Comparison of ENCODE assay signal across 8 mouse cellular contexts in genomic region chrX:71628306-71628705, GRCm38 (mm10). TPM values are rescaled to one million over a fixed set of nuclear protein-coding genes. Genes with fewer than 3 reads are reported as not detected.
A peak's percentile ranks its signal among the peaks of the same experiment; 100 is the strongest.
DNase-seq lines count a peak whose midpoint lies in the region; ATAC-seq and TF ChIP-seq lines count a peak whose summit lies in the region.

No protein-coding gene starts in this region.

- H3K36me3 ChIP-seq in lung, postnatal 0 days (ENCODE audit: insufficient read depth, low read length) = no peaks in the 10 kb centered on the region

- no peaks in the 10 kb centered on the region for H3K9me3 ChIP-seq in lung, postnatal 0 days (ENCODE audit: low read length)

- peak; percentile 65 for TF ChIP-seq CTCF in lung, postnatal 0 days (IDR thresholded peaks at IDR 0.05)

- H3K27me3 ChIP-seq in lung, postnatal 0 days (replicated peaks; ENCODE audit: insufficient read depth, low read length) = no peaks in the 10 kb centered on the region

- intact Hi-C loops in gastrocnemius, postnatal 36 days (cut with DNase I) = no loop called here

- H3K4me2 ChIP-seq in lung, postnatal 0 days (replicated peaks; ENCODE audit: low read depth, low read length) = no peak overlapping the region

- H3K4me3 ChIP-seq in lung, postnatal 0 days (ENCODE audit: low read depth, low read length) = no peak overlapping the region

- peak; percentile 36 for DNase-seq in gastrocnemius, adult 18-20 months (ENCODE audit: low spot score)
- DNase-seq in gastrocnemius, postnatal 36 days = no peak
- peak; percentile 26 for DNase-seq in spleen, adult 12 weeks (ENCODE audit: low spot score)
- DNase-seq in spleen, postnatal 36 days (ENCODE audit: low spot score in 2 of 2) = no peak
- DNase-seq in cerebellum, adult 9-11 months = peak; percentile 4
- peak; percentile 6 to 67 for DNase-seq in kidney, postnatal 36 days
- DNase-seq in lung, postnatal 0 days (ENCODE audit: low spot score) = no peak
- peak; percentile 55 for DNase-seq in thymus, postnatal 0 days (ENCODE audit: low spot score)

- 11% methylated on average over 4 of the region's 4 CpGs for WGBS in lung, postnatal 0 days

- H3K9ac ChIP-seq in lung, postnatal 0 days (replicated peaks; ENCODE audit: low read depth) = no peak overlapping the region

- H3K27ac ChIP-seq in lung, postnatal 0 days (ENCODE audit: low read length) = no peak overlapping the region

- ATAC-seq in lung, postnatal 0 days = no peak

- no peaks in the 10 kb centered on the region for H3K4me1 ChIP-seq in lung, postnatal 0 days (ENCODE audit: insufficient read depth, low read depth, low read length)

- TF ChIP-seq EP300 in lung, postnatal 0 days (IDR thresholded peaks at IDR 0.05) = no peak

RNA-seq across cellular contexts. Expression of gene Gpr50, which starts 35.2 kb away (rescaled TPM):
- not detected for total RNA-seq in gastrocnemius, adult 18-20 months (2021)
- total RNA-seq in gastrocnemius, postnatal 36 days (2021) = under 1 TPM; 0.36 to 0.44 TPM
- 0.05 TPM in 1 of 2 replicates, not detected in the other for polyA plus RNA-seq in lung, postnatal 0 days (2015; fragmentation: Nextera tagmentation; extraction: Ambion mirVana)
- 0.48 and 1.3 TPM in 2 replicates for polyA plus RNA-seq in thymus, postnatal 0 days (2015; fragmentation: Nextera tagmentation; extraction: Ambion mirVana)

Comparison
In these comparisons a context has a peak if more than half of its experiments do, and no peak if none do; other contexts are left out.
1. DNase-seq: peak in gastrocnemius, adult 18-20 months (single experiment), spleen, adult 12 weeks (single experiment), cerebellum, adult 9-11 months (single experiment), kidney, postnatal 36 days (2 of 2) and thymus, postnatal 0 days (single experiment); none in gastrocnemius, postnatal 36 days (0 of 2), spleen, postnatal 36 days (0 of 2) and lung, postnatal 0 days (single experiment).